Mouse (Mus musculus) megakaryocyte-erythroid progenitor cell, adult 5-6 weeks (primary cell): ENCODE measurements around the gene Ints3. TPM values are rescaled to one million over a fixed set of nuclear protein-coding genes. Genes with fewer than 3 reads are reported as not detected.

Source experiments
- ATAC-seq: replicated peaks from 2 replicates; pipeline ENCODE4 v1.8.0; 2016; ENCODE audit warnings: mild to moderate bottlenecking, inconsistent platforms; ENCODE audit not compliant: severe bottlenecking, poor library complexity, low FRiP score, low TSS enrichment
- total RNA-seq, 2 experiments: library from RNA; stranded (forward) in 1 of 2; stranded (reverse) in 1 of 2; fragments of 200-1000, 215-1000 nt in 1 of 2; fragments of >200 nt in 1 of 2; fragmentation: Nextera tagmentation in 1 of 2; gene quantifications; 2 replicates each; pipeline ENCODE4 v1.2.3; 2014 to 2017

The Ints3 gene
- total RNA-seq, 2 experiments from 2014 or later = 23.2 to 39.0 TPM

GRCm38 (mm10) chr3:90400993-90401392, 32.4 kb downstream of the Ints3 start:
- no peak for ATAC-seq

GRCm38 (mm10) chr3:90395629-90396028, 37.8 kb downstream of the Ints3 start:
- no peak for ATAC-seq

GRCm38 (mm10) chr3:90392661-90393060, 40.8 kb downstream of the Ints3 start:
- no peak for ATAC-seq

GRCm38 (mm10) chr3:90391941-90392340, 41.5 kb downstream of the Ints3 start:
- no peak for ATAC-seq

- ATAC-seq = no peak
Measured at GRCm38 (mm10) chr3:90391004-90391403, 42.4 kb downstream of the Ints3 start.

- ATAC-seq = no peak
Measured at GRCm38 (mm10) chr3:90389511-90390490, 43.6 kb downstream of the Ints3 start, which contains the start of gene Slc27a3. Gene Slc27a3 (minus strand): TSS chr3:90389938.

GRCm38 (mm10) chr3:90388726-90389510, 44.5 kb downstream of the Ints3 start:
- ATAC-seq = no peak

GRCm38 (mm10) chr3:90388192-90388591, 45.2 kb downstream of the Ints3 start:
- ATAC-seq = no peak

- 0 out of 2 replicates have a peak, but pooled peaks have one; percentile 4 for ATAC-seq
Measured at GRCm38 (mm10) chr3:90387483-90387882, 45.9 kb downstream of the Ints3 start.

- no peak for ATAC-seq
Measured at GRCm38 (mm10) chr3:90386817-90387216, 46.6 kb downstream of the Ints3 start.

GRCm38 (mm10) chr3:90384851-90385375, 48.5 kb downstream of the Ints3 start:
- ATAC-seq = no peak

- ATAC-seq = peak; percentile 62
Measured at GRCm38 (mm10) chr3:90383690-90384089, 49.7 kb downstream of the Ints3 start.

- no peak for ATAC-seq
Measured at GRCm38 (mm10) chr3:90381727-90382126, 51.7 kb downstream of the Ints3 start.

- ATAC-seq = no peak
Measured at GRCm38 (mm10) chr3:90378496-90378895, 54.9 kb downstream of the Ints3 start.

- ATAC-seq = no peak
Measured at GRCm38 (mm10) chr3:90376247-90376585, 57.2 kb downstream of the Ints3 start.

- ATAC-seq = 0 out of 2 replicates have a peak, but pooled peaks have one; percentile 15
Measured at GRCm38 (mm10) chr3:90375562-90376246, 57.7 kb downstream of the Ints3 start.

GRCm38 (mm10) chr3:90374368-90374767, 59.1 kb downstream of the Ints3 start:
- ATAC-seq = no peak

- ATAC-seq = peak; percentile 75
Measured at GRCm38 (mm10) chr3:90373432-90374028, 59.9 kb downstream of the Ints3 start.

- ATAC-seq = no peak
Measured at GRCm38 (mm10) chr3:90372817-90373216, 60.6 kb downstream of the Ints3 start.
